Mouse (Mus musculus) thymus, postnatal 25 days (tissue): ENCODE data around the gene Hk1.
"Not testable (repeated sequence)": the region's sequence is repeated elsewhere in the genome, so short reads cannot be mapped to it uniquely, and the experiment has no call there.

Experiments
- DNase-seq: peaks from one replicate; pipeline ENCODE4 v3.0.0; 2022

Hk1 gene

GRCm38 (mm10) chr10:62340095-62340731, 39.5 kb downstream of the Hk1 start:
- peak; percentile 98 for DNase-seq

GRCm38 (mm10) chr10:62339211-62340094, 40.3 kb downstream of the Hk1 start:
- peak; percentile 79 for DNase-seq

GRCm38 (mm10) chr10:62338626-62339025, 41.1 kb downstream of the Hk1 start:
- peak; percentile 19 for DNase-seq

- DNase-seq, result no peak
These were observed 41.5 kb downstream of the Hk1 start for GRCm38 (mm10) chr10:62338176-62338575.

- DNase-seq, result no peak
These were observed 42.8 kb downstream of the Hk1 start for GRCm38 (mm10) chr10:62336601-62337578.

GRCm38 (mm10) chr10:62335423-62335776, 44.3 kb downstream of the Hk1 start:
- DNase-seq, result no peak

GRCm38 (mm10) chr10:62334686-62335422, 44.9 kb downstream of the Hk1 start:
- no peak for DNase-seq

- DNase-seq, result no peak
These were observed 46.4 kb downstream of the Hk1 start for GRCm38 (mm10) chr10:62333269-62333668.

- no peak for DNase-seq
These were observed 47.2 kb downstream of the Hk1 start for GRCm38 (mm10) chr10:62332514-62332913.

- DNase-seq, result no peak
These were observed 47.9 kb downstream of the Hk1 start for GRCm38 (mm10) chr10:62331771-62332170.

- DNase-seq, result no peak
These were observed 48.4 kb downstream of the Hk1 start for GRCm38 (mm10) chr10:62331296-62331695.

- no peak for DNase-seq
These were observed 49.9 kb downstream of the Hk1 start for GRCm38 (mm10) chr10:62329846-62330245.

- DNase-seq, result no peak
These were observed 50.8 kb downstream of the Hk1 start for GRCm38 (mm10) chr10:62328886-62329412.

- DNase-seq, result peak; percentile 53
These were observed 52.0 kb downstream of the Hk1 start for GRCm38 (mm10) chr10:62327572-62328317.

- no peak for DNase-seq
These were observed 52.7 kb downstream of the Hk1 start for GRCm38 (mm10) chr10:62326818-62327571.

- no peak for DNase-seq
These were observed 53.7 kb downstream of the Hk1 start for GRCm38 (mm10) chr10:62326002-62326401.

GRCm38 (mm10) chr10:62322821-62323220, 56.9 kb downstream of the Hk1 start:
- DNase-seq, result not testable (repeated sequence)

- DNase-seq, result no peak
These were observed 58.3 kb downstream of the Hk1 start for GRCm38 (mm10) chr10:62321457-62321856.

- DNase-seq, result no peak
These were observed 59.2 kb downstream of the Hk1 start for GRCm38 (mm10) chr10:62320402-62320978.

- DNase-seq, result no peak
These were observed 60.6 kb downstream of the Hk1 start for GRCm38 (mm10) chr10:62319154-62319553.
